Mouse (Mus musculus): ENCODE measurements around the gene Ubqlnl.

DNA sequence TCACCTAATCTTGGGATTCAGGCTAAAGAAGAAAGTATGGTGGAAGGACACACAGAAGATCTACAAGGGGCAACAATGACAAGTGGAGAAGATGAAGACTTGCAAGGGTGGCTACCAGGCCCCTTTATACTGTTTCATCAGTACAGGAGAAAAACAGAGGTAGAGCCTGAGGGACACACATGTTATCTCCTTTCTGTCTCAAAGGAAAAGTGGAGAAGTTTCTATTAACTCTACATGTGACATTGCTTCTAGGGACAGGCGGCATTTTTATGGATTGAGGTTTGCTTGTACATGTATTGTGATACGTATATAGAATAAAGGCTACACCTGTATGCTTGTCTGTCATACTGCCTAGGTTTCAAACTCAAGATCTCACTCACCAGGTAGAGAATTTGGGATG, 32.9 kb upstream of the Ubqlnl start, which contains the start of gene Olfr648:
- TF ChIP-seq POLR2A (IDR thresholded peaks at IDR 0.05; ENCODE audit: extremely low read depth, insufficient read depth, low read length), result no peak
- no peak for TF ChIP-seq CTCF (IDR thresholded peaks at IDR 0.05; ENCODE audit: extremely low read depth, insufficient read depth, low read length)

All from cortical plate, adult 2 months (tissue).